Mouse (Mus musculus): ENCODE data around the gene Pmf1.

DNA sequence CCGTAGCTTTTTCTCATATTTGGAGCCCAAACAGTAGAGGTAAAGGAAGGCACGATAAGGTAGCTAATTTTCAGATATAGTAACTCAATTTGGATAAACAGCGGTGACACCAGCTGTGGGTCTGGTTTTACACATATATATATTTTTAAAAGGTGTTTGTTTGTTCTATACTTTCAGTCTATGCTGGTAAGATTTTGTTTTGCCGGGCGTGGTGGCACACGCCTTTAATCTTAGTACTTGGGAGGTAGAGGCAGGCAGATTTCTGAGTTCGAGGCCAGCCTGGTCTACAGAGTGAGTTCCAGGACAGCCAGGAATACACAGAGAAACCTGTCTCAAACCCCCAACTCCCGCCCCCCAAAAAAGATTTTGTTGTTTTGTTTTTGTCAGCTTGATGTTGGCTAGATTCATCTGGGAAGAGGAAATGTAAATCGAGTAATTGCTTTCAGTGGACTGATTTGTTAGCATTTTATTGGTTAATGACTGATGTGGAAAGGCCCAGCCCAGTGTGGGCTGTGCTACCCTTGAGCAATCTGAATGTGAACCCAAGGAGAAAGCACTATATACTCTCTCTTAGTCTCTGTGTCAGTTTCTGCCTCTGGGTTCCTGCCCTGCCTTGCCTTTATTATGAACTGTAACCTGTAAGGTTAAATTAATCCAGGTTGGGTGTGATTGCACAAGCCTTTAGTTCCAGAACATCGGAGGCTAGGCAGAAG lies 15.7 kb upstream of the Pmf1 start:
- no peak for TF ChIP-seq POLR2A (IDR thresholded peaks at IDR 0.05; ENCODE audit: low read depth, low read length)
- TF ChIP-seq CTCF (IDR thresholded peaks at IDR 0.05; ENCODE audit: borderline replicate concordance, insufficient read depth, low read length), result no peak
